Mouse (Mus musculus): ENCODE data around the gene Ppm1h. TPM values are rescaled to one million over a fixed set of nuclear protein-coding genes. Genes with fewer than 3 reads are reported as not detected.
A peak's percentile ranks its signal among the peaks of the same experiment; 100 is the strongest.

The Ppm1h gene
- total RNA-seq, 2 experiments from 2014 or later = 97.9 to 105 TPM

- no peak overlapping the region for H3K27ac ChIP-seq
- DNase-seq (ENCODE audit: extremely low spot score in 1 of 2, low spot score in 2 of 2) = no peak
- intact Hi-C loops (cut with DNase I) = no loop called here
- no peak overlapping the region for H3K4me3 ChIP-seq
- no peak for TF ChIP-seq CTCF (IDR thresholded peaks at IDR 0.05)
Measured at GRCm38 (mm10) chr10:122705457-122705856, 26.9 kb downstream of the Ppm1h start.

- DNase-seq (ENCODE audit: extremely low spot score in 1 of 2, low spot score in 2 of 2) = no peak
- no peak overlapping the region for H3K4me3 ChIP-seq
- intact Hi-C loops (cut with DNase I) = no loop called here
- no peak for TF ChIP-seq CTCF (IDR thresholded peaks at IDR 0.05)
- no peak overlapping the region for H3K27ac ChIP-seq
Measured at GRCm38 (mm10) chr10:122711381-122711811, 32.8 kb downstream of the Ppm1h start.

GRCm38 (mm10) chr10:122712307-122712706 lies 33.7 kb downstream of the Ppm1h start:
- no peak for TF ChIP-seq CTCF (IDR thresholded peaks at IDR 0.05)
- no peak for DNase-seq (ENCODE audit: extremely low spot score in 1 of 2, low spot score in 2 of 2)
- intact Hi-C loops (cut with DNase I) = no loop called here
- Histone ChIP-seq H3K4me3 (no peak overlapping the region), H3K27ac (no peak overlapping the region)

GRCm38 (mm10) chr10:122715856-122716255 lies 37.3 kb downstream of the Ppm1h start:
- Histone ChIP-seq H3K4me3 (no peak overlapping the region), H3K27ac (peak overlapping the region; percentile 80)
- intact Hi-C loops (cut with DNase I) = loop anchor here (2.0 to 5.0 kb wide), 3 partner anchors 23 to 149 kb away; partner anchors contain the start of gene Ppm1h
- TF ChIP-seq CTCF (IDR thresholded peaks at IDR 0.05) = no peak
- no peak for DNase-seq (ENCODE audit: extremely low spot score in 1 of 2, low spot score in 2 of 2)

GRCm38 (mm10) chr10:122716286-122716685 lies 37.7 kb downstream of the Ppm1h start:
- Histone ChIP-seq H3K27ac (peak overlapping the region; percentile 80), H3K4me3 (no peak overlapping the region)
- TF ChIP-seq CTCF (IDR thresholded peaks at IDR 0.05) = no peak
- intact Hi-C loops (cut with DNase I) = loop anchor here (2.0 to 5.0 kb wide), 3 partner anchors 23 to 149 kb away; partner anchors contain the start of gene Ppm1h
- no peak for DNase-seq (ENCODE audit: extremely low spot score in 1 of 2, low spot score in 2 of 2)

- no peak overlapping the region for H3K4me3 ChIP-seq
- TF ChIP-seq CTCF (IDR thresholded peaks at IDR 0.05) = no peak
- intact Hi-C loops (cut with DNase I) = loop anchor here (2.0 to 5.0 kb wide), 3 partner anchors 22 to 150 kb away; partner anchors contain the start of gene Ppm1h
- DNase-seq (ENCODE audit: extremely low spot score in 1 of 2, low spot score in 2 of 2) = no peak
- peak overlapping the region; percentile 80 for H3K27ac ChIP-seq
Measured at GRCm38 (mm10) chr10:122716739-122717474, 38.3 kb downstream of the Ppm1h start.

GRCm38 (mm10) chr10:122717754-122718415 lies 39.3 kb downstream of the Ppm1h start:
- Histone ChIP-seq H3K4me3 (0 out of 2 replicates have a peak overlapping the region, but pooled peaks have one; percentile 8), H3K27ac (peak overlapping the region; percentile 79)
- intact Hi-C loops (cut with DNase I) = loop anchor here (2.0 to 5.0 kb wide), 4 partner anchors 21 to 273 kb away; partner anchors contain the start of gene Ppm1h

GRCm38 (mm10) chr10:122718951-122719350 lies 40.4 kb downstream of the Ppm1h start:
- H3K27ac ChIP-seq = peak overlapping the region; percentile 79
- intact Hi-C loops (cut with DNase I) = loop anchor here (2.0 to 5.0 kb wide), 2 partner anchors 152 to 272 kb away; no protein-coding TSS in a partner anchor
- no peak overlapping the region for H3K4me3 ChIP-seq
- no peak for TF ChIP-seq CTCF (IDR thresholded peaks at IDR 0.05)
- no peak for DNase-seq (ENCODE audit: extremely low spot score in 1 of 2, low spot score in 2 of 2)

More at GRCm38 (mm10) chr10:122717754-122718415, 39.3 kb downstream of the Ppm1h start:
- no peak for TF ChIP-seq CTCF (IDR thresholded peaks at IDR 0.05)
- peak; percentile 55 to 56 for DNase-seq (ENCODE audit: extremely low spot score in 1 of 2, low spot score in 2 of 2)

GRCm38 (mm10) chr10:122722111-122722510 lies 43.5 kb downstream of the Ppm1h start:
- intact Hi-C loops (cut with DNase I) = no loop called here
- DNase-seq (ENCODE audit: extremely low spot score in 1 of 2, low spot score in 2 of 2) = no peak
- no peak for TF ChIP-seq CTCF (IDR thresholded peaks at IDR 0.05)
- Histone ChIP-seq H3K4me3 (no peak overlapping the region), H3K27ac (no peak overlapping the region)

- Histone ChIP-seq H3K4me3 (no peak overlapping the region), H3K27ac (peak overlapping the region; percentile 82)
- peak in 1 of 2 experiments; percentile 37 for DNase-seq (ENCODE audit: extremely low spot score in 1 of 2, low spot score in 2 of 2)
- TF ChIP-seq CTCF (IDR thresholded peaks at IDR 0.05) = no peak
- intact Hi-C loops (cut with DNase I) = loop anchor here (2.0 to 5.0 kb wide), 2 partner anchors 46 to 63 kb away; partner anchors contain the start of gene Ppm1h
Measured at GRCm38 (mm10) chr10:122724692-122725091, 46.1 kb downstream of the Ppm1h start.

GRCm38 (mm10) chr10:122727228-122727627 lies 48.7 kb downstream of the Ppm1h start:
- intact Hi-C loops (cut with DNase I) = loop anchor here (5.0 kb wide), 1 partner anchor 60 kb away; no protein-coding TSS in a partner anchor
- DNase-seq (ENCODE audit: extremely low spot score in 1 of 2, low spot score in 2 of 2) = no peak
- H3K27ac ChIP-seq = no peak overlapping the region
- H3K4me3 ChIP-seq = no peak overlapping the region
- TF ChIP-seq CTCF (IDR thresholded peaks at IDR 0.05) = no peak

GRCm38 (mm10) chr10:122728172-122728571 lies 49.6 kb downstream of the Ppm1h start:
- no peak for DNase-seq (ENCODE audit: extremely low spot score in 1 of 2, low spot score in 2 of 2)
- no peak for TF ChIP-seq CTCF (IDR thresholded peaks at IDR 0.05)
- H3K4me3 ChIP-seq = no peak overlapping the region
- H3K27ac ChIP-seq = no peak overlapping the region
- intact Hi-C loops (cut with DNase I) = loop anchor here (5.0 kb wide), 1 partner anchor 59 kb away; no protein-coding TSS in a partner anchor
